Mouse (Mus musculus): ENCODE results near the gene Ntsr2.
"Not testable (repeated sequence)": the region's sequence is repeated elsewhere in the genome, so short reads cannot be mapped to it uniquely, and the experiment has no call there.

The Ntsr2 gene

GRCm38 (mm10) chr12:16649819-16650218 is 3.4 kb upstream of the Ntsr2 start:
- no peak for DNase-seq

DNA sequence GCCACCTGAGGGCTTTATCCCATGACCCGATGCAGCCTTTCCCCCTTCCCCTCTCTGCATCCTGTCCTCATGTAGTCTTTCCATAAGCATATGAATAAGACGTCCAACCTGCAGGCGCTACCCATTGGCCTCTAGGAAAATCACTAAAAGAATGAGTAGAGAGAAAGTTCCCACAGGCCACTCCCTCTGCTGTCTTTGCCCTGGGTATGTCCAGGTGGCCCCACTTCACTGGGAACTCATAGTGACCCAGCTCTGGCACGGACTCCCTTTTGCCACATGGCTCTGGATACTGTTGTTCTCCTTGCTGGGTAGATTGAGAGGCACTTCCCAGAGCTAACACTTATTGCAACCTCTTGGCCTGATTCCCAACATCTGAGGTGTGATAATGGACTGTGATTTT is 2.4 kb downstream of the Ntsr2 start:
- DNase-seq: no peak

GRCm38 (mm10) chr12:16656906-16657875 is 4.0 kb downstream of the Ntsr2 start:
- no peak for DNase-seq

DNA sequence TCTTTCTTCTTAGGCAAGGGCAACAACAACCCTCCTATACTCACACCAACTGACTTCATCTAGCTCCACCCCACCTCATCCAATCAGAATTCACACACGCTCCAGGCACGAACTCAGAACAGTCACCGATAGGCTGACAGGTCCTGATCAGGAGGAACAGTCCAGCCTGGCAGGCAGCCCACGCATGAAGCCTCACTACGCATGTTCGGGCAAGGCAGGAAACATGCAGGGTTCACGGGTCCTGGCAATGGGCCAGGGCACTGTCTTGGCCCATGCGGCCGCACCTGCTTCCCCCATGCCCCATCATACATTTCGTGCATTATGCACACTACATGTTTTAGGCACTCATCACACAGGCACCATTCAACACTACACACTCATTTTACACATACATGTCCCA is 8.3 kb downstream of the Ntsr2 start:
- DNase-seq: no peak

DNA sequence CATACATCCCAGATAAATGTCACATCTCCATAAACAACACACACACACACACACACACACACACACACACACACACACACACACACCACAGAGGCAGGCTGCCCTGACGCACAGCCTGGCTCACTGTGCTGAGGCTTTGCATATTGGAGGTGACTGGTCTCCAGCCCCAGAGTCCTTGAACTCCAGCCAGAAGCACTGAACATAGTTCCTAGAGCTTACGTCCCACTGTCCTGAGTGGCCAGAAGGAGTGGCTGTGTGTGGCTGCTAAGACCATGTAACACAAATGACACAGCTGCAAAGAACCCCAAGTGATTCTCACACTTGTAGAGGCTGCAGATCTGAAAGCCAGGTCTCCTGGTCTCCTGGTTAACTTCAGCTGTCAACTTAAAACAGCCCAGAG is 8.8 kb downstream of the Ntsr2 start:
- no peak for DNase-seq

DNA sequence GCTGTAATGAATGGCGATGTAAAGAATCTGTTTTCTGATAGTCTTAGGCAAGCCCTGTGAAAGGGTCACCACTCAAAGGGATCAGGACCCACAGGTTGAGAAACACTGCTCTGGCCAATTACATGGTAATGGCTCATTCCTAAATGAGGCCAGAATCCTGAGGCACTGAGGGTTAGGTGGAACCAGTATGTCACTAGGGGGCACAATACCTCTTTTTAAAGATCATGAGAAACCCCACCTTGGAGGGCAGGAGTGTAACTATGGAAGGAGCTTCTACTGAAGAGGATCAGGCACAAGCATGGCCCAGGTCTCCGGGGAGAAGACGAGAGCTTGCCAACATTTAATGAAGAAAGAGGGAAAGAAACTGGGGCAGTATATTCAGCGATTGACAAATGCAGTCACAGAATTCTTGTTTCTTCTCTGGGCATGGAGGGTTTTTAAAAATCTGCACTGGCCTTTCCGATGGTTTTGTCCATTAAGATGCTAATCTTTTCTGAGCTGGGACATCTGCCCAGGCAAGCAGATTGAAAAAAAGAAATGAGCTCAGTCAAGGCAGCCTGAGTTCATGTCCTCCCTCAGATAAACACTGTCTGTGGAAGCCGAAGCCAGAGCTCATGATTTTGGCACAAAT is 9.9 kb downstream of the Ntsr2 start:
- DNase-seq: no peak

- no peak for DNase-seq
Observed at GRCm38 (mm10) chr12:16665022-16665421, 11.8 kb downstream of the Ntsr2 start.

DNA sequence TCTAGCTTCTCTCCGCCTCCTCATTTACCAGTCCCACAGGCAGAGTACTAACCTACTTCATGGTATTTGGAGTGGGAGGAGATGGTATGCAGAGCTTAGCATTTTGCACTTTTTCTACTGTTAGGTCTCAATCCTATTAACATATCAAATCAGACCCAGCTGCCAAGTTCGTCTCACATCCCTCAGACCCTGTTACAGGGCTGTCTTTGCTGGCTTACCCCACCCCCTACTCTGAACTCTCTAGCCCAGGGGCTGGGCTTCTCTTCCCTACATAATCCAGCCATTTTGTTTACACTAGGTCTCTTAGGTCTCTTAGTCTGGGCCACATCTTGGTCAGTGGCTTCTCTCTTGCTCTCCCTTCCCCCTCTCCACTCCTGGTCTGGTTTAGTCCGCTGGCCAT is 16.0 kb downstream of the Ntsr2 start:
- no peak for DNase-seq

- no peak for DNase-seq
Observed at GRCm38 (mm10) chr12:16672246-16672645, 19.1 kb downstream of the Ntsr2 start.

- no peak for DNase-seq
Observed at GRCm38 (mm10) chr12:16690631-16691030, 37.4 kb downstream of the Ntsr2 start.

DNA sequence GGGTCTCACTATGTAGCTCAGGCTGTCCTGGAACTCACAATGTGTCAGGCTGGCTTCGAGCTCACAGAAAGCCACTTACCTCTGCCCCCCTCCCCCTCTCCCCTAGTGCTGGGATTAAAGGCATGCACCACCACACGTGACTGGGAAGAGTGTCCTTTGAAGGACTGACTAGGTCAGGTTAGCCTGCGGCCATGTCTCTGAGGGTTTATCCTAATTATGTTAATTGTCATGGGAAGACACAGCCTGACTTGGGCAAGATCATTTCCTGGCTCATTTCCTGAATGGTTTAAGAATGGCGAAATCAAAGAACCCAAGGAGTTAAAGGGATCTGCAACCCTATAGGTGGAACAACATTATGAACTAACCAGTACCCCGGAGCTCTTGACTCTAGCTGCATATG is 41.6 kb downstream of the Ntsr2 start:
- no peak for DNase-seq

GRCm38 (mm10) chr12:16695252-16695651 is 42.1 kb downstream of the Ntsr2 start:
- not testable (repeated sequence) for DNase-seq

- no peak for DNase-seq
Observed at GRCm38 (mm10) chr12:16696146-16696545, 43.0 kb downstream of the Ntsr2 start.

DNA sequence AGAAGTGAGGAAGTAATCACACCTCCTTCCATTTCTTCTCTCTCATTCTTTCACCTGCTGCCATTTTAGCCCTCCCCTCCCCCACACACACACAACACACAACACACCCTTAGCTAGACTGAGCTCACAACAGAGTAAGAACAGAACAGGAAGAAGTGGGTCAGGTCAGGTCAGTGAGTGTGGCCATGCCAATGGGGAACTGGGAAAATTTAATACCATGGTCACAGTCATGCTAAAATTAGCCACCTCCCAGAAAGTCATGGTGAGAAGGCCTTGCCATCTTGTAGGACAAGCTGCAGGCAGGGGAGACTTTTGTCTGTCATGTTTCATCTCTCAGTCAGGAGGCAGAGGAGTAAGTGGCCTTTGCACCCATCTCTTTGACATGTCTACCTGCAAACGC is 45.5 kb downstream of the Ntsr2 start:
- DNase-seq: no peak

Data from thymus, postnatal 36 days (tissue).